Mouse (Mus musculus) bone marrow, adult 2 months (tissue): Measurements from ENCODE around the gene Srgap3.

Experiments
- CTCF ChIP-seq: fragments of 200-500 bp; IDR thresholded peaks from 2 replicates; pipeline ENCODE4 v1.5.1; 2011; ENCODE audit warnings: low read length, control low read depth; ENCODE audit not compliant: control insufficient read depth, insufficient read depth
- POLR2A ChIP-seq: fragments of 200-500 bp; IDR thresholded peaks from 2 replicates; pipeline ENCODE4 v1.6.1; 2011; ENCODE audit warnings: low read depth, mild to moderate bottlenecking, control low read depth, low read length, borderline replicate concordance; ENCODE audit not compliant: control insufficient read depth

GRCm38 (mm10) chr6:112927341-112927740, 19.7 kb downstream of the Srgap3 start:
- TF ChIP-seq POLR2A (no peak), CTCF (no peak)
